Mouse (Mus musculus) MEL (cell line): ENCODE data around the gene St6galnac1. TPM values are rescaled to one million over a fixed set of nuclear protein-coding genes. Genes with fewer than 3 reads are reported as not detected.

Source experiments
- DNase-seq: peaks from one replicate; pipeline ENCODE4 v3.0.0; 2011; ENCODE audit warnings: low read depth, low spot score
- H3K27ac ChIP-seq: 2 replicates; pipeline ENCODE4 v1.5.1; 2012; ENCODE audit warnings: low read depth, mild to moderate bottlenecking, control low read depth, low read length, moderate library complexity; ENCODE audit not compliant: control insufficient read depth
- H3K27me3 ChIP-seq, 2 experiments: fragments of 150-350 bp in 1 of 2; sonication (generic) in 1 of 2; 2 replicates each; pipeline ENCODE4 v1.6.1; 2012; ENCODE audit warnings: low read length in 2 of 2, mild to moderate bottlenecking in 2 of 2, improper control_type of control experiment in 1 of 2, moderate library complexity in 1 of 2; ENCODE audit not compliant: insufficient read depth in 2 of 2, control insufficient read depth in 1 of 2
- H3K36me3 ChIP-seq, 2 experiments: 2 replicates each; pipeline ENCODE4 v1.6.1; 2012 to 2014; ENCODE audit warnings: low read length in 2 of 2, improper control_type of control experiment in 1 of 2, inconsistent platforms in 1 of 2, mild to moderate bottlenecking in 1 of 2; ENCODE audit not compliant: insufficient read depth in 2 of 2, control insufficient read depth in 1 of 2
- H3K4me1 ChIP-seq, 2 experiments: fragments of 150-350 bp in 1 of 2; sonication (generic) in 1 of 2; 2 replicates each; pipeline ENCODE4 v1.6.1; 2012; ENCODE audit warnings: low read length in 2 of 2, improper control_type of control experiment in 1 of 2, mild to moderate bottlenecking in 1 of 2; ENCODE audit not compliant: insufficient read depth in 2 of 2, control insufficient read depth in 1 of 2
- H3K4me3 ChIP-seq, 2 experiments: fragments of 150-350 bp in 1 of 2; sonication (generic) in 1 of 2; 2 replicates each; pipeline ENCODE4 v1.5.1; 2012; ENCODE audit warnings: low read depth in 2 of 2, low read length in 2 of 2, mild to moderate bottlenecking in 2 of 2, moderate library complexity in 2 of 2, control low read depth in 1 of 2, improper control_type of control experiment in 1 of 2; ENCODE audit not compliant: control insufficient read depth in 1 of 2, insufficient read depth in 1 of 2
- H3K79me2 ChIP-seq: 2 replicates; pipeline ENCODE4 v1.6.1; 2012; ENCODE audit warnings: mild to moderate bottlenecking, low read length, moderate library complexity; ENCODE audit not compliant: control insufficient read depth, poor library complexity, insufficient read depth
- H3K9ac ChIP-seq: 2 replicates; pipeline ENCODE4 v1.6.1; 2012; ENCODE audit warnings: low read depth, mild to moderate bottlenecking, control low read depth, low read length, moderate library complexity; ENCODE audit not compliant: control insufficient read depth, poor library complexity, severe bottlenecking
- H3K9me3 ChIP-seq: fragments of 150-350 bp; sonication (generic); replicated peaks from 2 replicates; pipeline ENCODE4 v1.6.1; 2012; ENCODE audit warnings: mild to moderate bottlenecking, low read length, improper control_type of control experiment, moderate library complexity; ENCODE audit not compliant: insufficient read depth
- BHLHE40 ChIP-seq: IDR thresholded peaks from 2 replicates; pipeline ENCODE4 v1.6.1; 2012; ENCODE audit warnings: low read depth, mild to moderate bottlenecking, inconsistent platforms, low read length, improper control_type of control experiment, borderline replicate concordance
- CHD1 ChIP-seq: IDR thresholded peaks from 2 replicates; pipeline ENCODE4 v1.6.1; 2012; ENCODE audit warnings: low read depth, mild to moderate bottlenecking, inconsistent platforms, low read length, improper control_type of control experiment
- CTCF ChIP-seq, 3 experiments: IDR thresholded peaks in 2 of 3; conservative IDR thresholded peaks in 1 of 3; 2 replicates each; pipeline ENCODE4 v1.5.1; 2011 to 2012; ENCODE audit warnings: low read length in 3 of 3, low read depth in 2 of 3, mild to moderate bottlenecking in 2 of 3, improper control_type of control experiment in 1 of 3, inconsistent platforms in 1 of 3, mixed read lengths in 1 of 3, moderate library complexity in 1 of 3; ENCODE audit not compliant: control insufficient read depth in 1 of 3, insufficient read depth in 1 of 3, poor library complexity in 1 of 3, severe bottlenecking in 1 of 3
- E2F4 ChIP-seq: IDR thresholded peaks from 2 replicates; pipeline ENCODE4 v1.6.1; 2011; ENCODE audit warnings: low read depth, low read length, improper control_type of control experiment, borderline replicate concordance
- EP300 ChIP-seq, 2 experiments: IDR thresholded peaks; 2 replicates each; pipeline ENCODE4 v1.6.1; 2011; ENCODE audit warnings: improper control_type of control experiment in 2 of 2, low read length in 2 of 2, low read depth in 1 of 2, mild to moderate bottlenecking in 1 of 2
- GABPA ChIP-seq: IDR thresholded peaks from 2 replicates; pipeline ENCODE4 v1.6.1; 2012; ENCODE audit warnings: low read depth, mild to moderate bottlenecking, inconsistent platforms, low read length, improper control_type of control experiment, moderate library complexity
- HCFC1 ChIP-seq: IDR thresholded peaks from 2 replicates; pipeline ENCODE4 v1.6.1; 2012; ENCODE audit warnings: low read depth, mild to moderate bottlenecking, inconsistent platforms, low read length, improper control_type of control experiment, moderate library complexity
- JUND ChIP-seq: IDR thresholded peaks from 2 replicates; pipeline ENCODE4 v1.6.1; 2011; ENCODE audit warnings: low read depth, mild to moderate bottlenecking, improper control_type of control experiment, low read length
- KAT2A ChIP-seq: conservative IDR thresholded peaks from 2 replicates; pipeline ENCODE4 v1.6.1; 2012; ENCODE audit warnings: low read depth, low read length, improper control_type of control experiment, inconsistent platforms
- MAZ ChIP-seq: IDR thresholded peaks from 2 replicates; pipeline ENCODE4 v1.6.1; 2012; ENCODE audit warnings: low read depth, mild to moderate bottlenecking, inconsistent platforms, low read length, improper control_type of control experiment
- MEF2A ChIP-seq: IDR thresholded peaks from 2 replicates; pipeline ENCODE4 v1.6.1; 2014; ENCODE audit warnings: low read depth, mild to moderate bottlenecking, inconsistent platforms, low read length, improper control_type of control experiment; ENCODE audit not compliant: poor library complexity, insufficient replicate concordance, severe bottlenecking; ENCODE audit errors: extremely low read depth
- MXI1 ChIP-seq: IDR thresholded peaks from 2 replicates; pipeline ENCODE4 v1.6.1; 2011; ENCODE audit warnings: mild to moderate bottlenecking, low read depth, low read length, improper control_type of control experiment
- MYB ChIP-seq: IDR thresholded peaks from 2 replicates; pipeline ENCODE4 v1.6.1; 2011; ENCODE audit warnings: mild to moderate bottlenecking, low read depth, low read length, improper control_type of control experiment
- NELFE ChIP-seq: IDR thresholded peaks from 2 replicates; pipeline ENCODE4 v1.6.1; 2011; ENCODE audit warnings: low read depth, low read length, improper control_type of control experiment
- RAD21 ChIP-seq: IDR thresholded peaks from 2 replicates; pipeline ENCODE4 v1.6.1; 2011; ENCODE audit warnings: mild to moderate bottlenecking, low read depth, low read length, improper control_type of control experiment
- RCOR1 ChIP-seq: IDR thresholded peaks from 2 replicates; pipeline ENCODE4 v1.6.1; 2012; ENCODE audit warnings: low read depth, mild to moderate bottlenecking, inconsistent platforms, low read length, improper control_type of control experiment
- SIN3A ChIP-seq: IDR thresholded peaks from 2 replicates; pipeline ENCODE4 v1.6.1; 2012; ENCODE audit warnings: low read length, improper control_type of control experiment, inconsistent platforms
- TCF12 ChIP-seq: IDR thresholded peaks from 2 replicates; pipeline ENCODE4 v1.6.1; 2014; ENCODE audit warnings: low read depth, mild to moderate bottlenecking, inconsistent platforms, low read length, improper control_type of control experiment, moderate library complexity
- USF1 ChIP-seq: IDR thresholded peaks from 2 replicates; pipeline ENCODE4 v1.6.1; 2014; ENCODE audit warnings: low read depth, mild to moderate bottlenecking, inconsistent platforms, low read length, improper control_type of control experiment, moderate library complexity
- USF2 ChIP-seq, 2 experiments: IDR thresholded peaks; 2 replicates each; pipeline ENCODE4 v1.6.1; 2011 to 2012; ENCODE audit warnings: improper control_type of control experiment in 2 of 2, low read length in 2 of 2, borderline replicate concordance in 1 of 2, inconsistent platforms in 1 of 2, low read depth in 1 of 2, mild to moderate bottlenecking in 1 of 2; ENCODE audit not compliant: insufficient read depth in 1 of 2
- ZMIZ1 ChIP-seq: IDR thresholded peaks from 2 replicates; pipeline ENCODE4 v1.6.1; 2012; ENCODE audit warnings: low read depth, mild to moderate bottlenecking, inconsistent platforms, low read length, improper control_type of control experiment, moderate library complexity
- ZNF384 ChIP-seq: IDR thresholded peaks from 2 replicates; pipeline ENCODE4 v1.6.1; 2012; ENCODE audit warnings: low read depth, mild to moderate bottlenecking, inconsistent platforms, low read length, improper control_type of control experiment
- polyA plus RNA-seq, 2 experiments: library from polyadenylated mRNA; stranded (reverse) in 1 of 2; unstranded in 1 of 2; fragments of >175 nt in 1 of 2; fragments of >200 nt in 1 of 2; gene quantifications; 2 replicates each; pipeline versions ENCODE4 v1.2.1 to v1.2.4; 2012; ENCODE audit warnings: low replicate concordance in 2 of 2, low read depth in 1 of 2; ENCODE audit not compliant: insufficient read length in 2 of 2, insufficient read depth in 1 of 2, missing spikeins in 1 of 2
- total RNA-seq: library from RNA; depleted of rRNA; stranded (reverse); fragments of 300-350 nt; gene quantifications from 2 replicates; pipeline ENCODE4 v1.2.3, GENCODE M21; 2012

The St6galnac1 gene
- total and polyA plus RNA-seq, 3 experiments, result not detected

DNA sequence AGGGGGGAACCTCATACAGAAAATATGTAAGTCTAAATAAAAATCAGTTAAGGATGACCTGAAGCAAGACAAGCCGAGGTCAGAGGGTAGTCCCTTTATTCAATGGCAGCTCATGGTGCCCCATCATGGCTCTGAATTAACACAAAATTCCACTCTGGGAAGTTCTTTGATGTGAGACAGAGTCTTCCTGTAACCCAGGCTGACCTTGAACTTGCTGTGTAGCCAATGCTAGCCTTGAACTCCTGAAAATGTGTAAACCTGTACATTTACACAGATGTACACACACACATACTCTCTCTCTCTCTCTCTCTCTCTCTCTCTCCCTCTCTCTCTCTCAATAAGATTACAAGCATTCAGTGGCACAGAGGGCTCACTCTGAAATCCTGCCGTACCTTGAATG is 10.4 kb downstream of the St6galnac1 start:
- H3K9ac ChIP-seq, result no peak overlapping the region
- TF ChIP-seq CTCF (IDR thresholded peaks at IDR 0.05 in 2 of 3, conservative IDR thresholded peaks at IDR 0.05 in 1 of 3; ENCODE audit: control insufficient read depth in 1 of 3, insufficient read depth in 1 of 3, low read depth in 2 of 3, low read length in 3 of 3, poor library complexity in 1 of 3, severe bottlenecking in 1 of 3) (no peak), CHD1 (no peak), RAD21 (no peak), USF2 (IDR thresholded peaks at IDR 0.05; ENCODE audit: borderline replicate concordance in 1 of 2, insufficient read depth in 1 of 2, low read depth in 1 of 2, low read length in 2 of 2) (no peak), NELFE (no peak), MXI1 (no peak), TCF12 (no peak), JUND (no peak), E2F4 (no peak)
- TF ChIP-seq, all 39 proteins: peak for 0

DNA sequence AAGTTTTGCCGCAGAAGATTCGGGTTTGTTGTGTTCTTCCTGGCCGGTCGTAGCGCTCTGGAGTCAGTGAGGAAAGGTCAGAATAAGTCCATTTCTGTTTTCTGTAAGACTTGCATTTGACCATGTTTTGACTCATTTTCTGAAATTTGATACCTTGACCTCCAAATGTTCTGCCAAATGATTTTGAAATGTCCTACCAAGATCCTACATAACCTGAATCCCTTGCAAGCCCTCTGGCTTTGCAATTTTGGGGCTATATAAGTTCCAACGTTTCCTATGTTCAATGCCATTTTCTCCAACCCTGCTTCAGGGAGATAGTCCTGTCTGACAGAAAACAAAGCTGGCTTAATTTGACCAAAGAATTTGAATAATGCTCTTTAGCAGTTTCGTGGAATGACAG is 11.0 kb downstream of the St6galnac1 start:
- H3K9me3 ChIP-seq, result no peaks in the 10 kb centered on the region
- H3K4me1 ChIP-seq, result no peaks in the 10 kb centered on the region
- TF ChIP-seq ZMIZ1 (no peak), EP300 (IDR thresholded peaks at IDR 0.05; ENCODE audit: low read depth in 1 of 2, low read length in 2 of 2) (no peak), HCFC1 (no peak), USF1 (no peak), MAZ (no peak), MEF2A (no peak), MYB (no peak), NELFE (no peak), RAD21 (no peak), BHLHE40 (no peak), CTCF (IDR thresholded peaks at IDR 0.05 in 2 of 3, conservative IDR thresholded peaks at IDR 0.05 in 1 of 3; ENCODE audit: control insufficient read depth in 1 of 3, insufficient read depth in 1 of 3, low read depth in 2 of 3, low read length in 3 of 3, poor library complexity in 1 of 3, severe bottlenecking in 1 of 3) (no peak), KAT2A (no peak), ZNF384 (no peak), GABPA (no peak), JUND (no peak), RCOR1 (no peak), SIN3A (no peak), E2F4 (no peak), MXI1 (no peak)
- H3K27ac ChIP-seq, result no peak overlapping the region
- no peaks in the 10 kb centered on the region for H3K36me3 ChIP-seq
- no peak overlapping the region for H3K4me3 ChIP-seq
- DNase-seq, result no peak
- H3K9ac ChIP-seq, result no peak overlapping the region
- H3K79me2 ChIP-seq, result no peaks in the 10 kb centered on the region
- no peaks in the 10 kb centered on the region for H3K27me3 ChIP-seq

More for the DNA sequence above, 10.4 kb downstream of the St6galnac1 start:
- Histone ChIP-seq H3K9me3 (no peaks in the 10 kb centered on the region), H3K4me3 (no peak overlapping the region), H3K36me3 (no peaks in the 10 kb centered on the region), H3K79me2 (no peaks in the 10 kb centered on the region), H3K27me3 (no peaks in the 10 kb centered on the region), H3K4me1 (no peaks in the 10 kb centered on the region), H3K27ac (no peak overlapping the region)
- DNase-seq, result no peak
